Mouse (Mus musculus): Measurements from ENCODE around the gene Chchd3. TPM values are rescaled to one million over a fixed set of nuclear protein-coding genes. Genes with fewer than 3 reads are reported as not detected.
A peak's percentile ranks its signal among the peaks of the same experiment; 100 is the strongest.

Gene Chchd3
- total and polyA plus RNA-seq, 3 experiments = 158 to 235 (median 203) TPM

GRCm38 (mm10) chr6:33004607-33005006 lies 55.5 kb downstream of the Chchd3 start:
- no peak for DNase-seq

DNA sequence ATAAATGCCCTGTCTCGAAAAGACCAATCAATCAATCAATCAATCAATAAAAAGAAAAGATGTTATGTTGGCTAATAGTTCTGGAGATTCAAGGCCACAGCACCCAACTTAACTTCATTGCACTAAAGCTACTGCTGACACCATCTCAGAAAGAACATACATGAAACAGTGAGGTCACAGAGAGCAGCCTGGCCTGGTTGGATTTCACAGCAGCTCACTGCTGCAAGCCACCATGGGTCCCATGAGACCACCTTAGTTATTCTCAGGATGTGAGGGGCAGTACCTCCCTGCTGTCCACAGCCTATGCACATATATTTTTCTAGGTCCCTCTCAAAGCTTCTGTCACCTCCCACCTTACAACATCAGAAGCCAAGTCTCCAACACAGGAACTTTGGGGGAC lies 57.1 kb downstream of the Chchd3 start:
- DNase-seq = no peak

DNA sequence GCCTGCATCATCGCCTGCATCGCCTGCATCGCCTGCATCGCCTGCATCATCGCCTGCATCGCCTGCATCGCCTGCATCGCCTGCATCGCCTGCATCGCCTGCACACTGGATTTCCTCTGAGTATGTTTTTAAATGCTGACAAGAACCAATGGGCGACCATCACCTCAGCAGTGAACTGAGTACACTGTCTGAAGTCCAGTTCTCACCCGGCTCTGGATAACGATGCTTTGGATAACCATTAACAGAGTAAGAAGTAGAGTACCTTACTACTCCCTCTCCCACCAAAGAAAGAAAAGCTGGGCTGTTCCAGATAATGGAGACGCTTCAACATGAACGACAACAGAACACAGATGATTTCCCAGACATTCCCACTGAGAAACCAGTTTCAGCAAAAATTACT lies 58.8 kb downstream of the Chchd3 start:
- DNase-seq = no peak

DNA sequence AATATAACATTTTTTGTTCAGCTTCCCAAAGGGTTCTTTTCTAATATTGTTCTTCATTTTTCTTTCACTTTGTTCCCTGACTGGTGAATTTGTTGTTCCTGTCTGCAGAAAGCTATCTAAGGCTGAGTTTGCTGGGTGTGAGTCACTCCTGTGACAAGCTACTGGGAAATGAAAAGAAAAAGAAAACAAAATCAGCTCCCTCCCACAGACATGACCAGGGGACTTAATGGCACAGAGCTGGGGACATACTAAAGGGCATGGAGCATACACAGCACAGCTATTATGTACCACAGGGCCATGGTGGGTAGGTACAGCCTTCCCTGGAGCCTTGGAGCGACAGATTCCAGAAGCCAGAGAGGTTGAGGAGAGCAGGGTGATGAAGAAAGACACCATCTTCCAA lies 63.5 kb downstream of the Chchd3 start:
- DNase-seq = peak; percentile 42

- no peak for DNase-seq
Measured at GRCm38 (mm10) chr6:32993847-32994246, 66.2 kb downstream of the Chchd3 start.

DNA sequence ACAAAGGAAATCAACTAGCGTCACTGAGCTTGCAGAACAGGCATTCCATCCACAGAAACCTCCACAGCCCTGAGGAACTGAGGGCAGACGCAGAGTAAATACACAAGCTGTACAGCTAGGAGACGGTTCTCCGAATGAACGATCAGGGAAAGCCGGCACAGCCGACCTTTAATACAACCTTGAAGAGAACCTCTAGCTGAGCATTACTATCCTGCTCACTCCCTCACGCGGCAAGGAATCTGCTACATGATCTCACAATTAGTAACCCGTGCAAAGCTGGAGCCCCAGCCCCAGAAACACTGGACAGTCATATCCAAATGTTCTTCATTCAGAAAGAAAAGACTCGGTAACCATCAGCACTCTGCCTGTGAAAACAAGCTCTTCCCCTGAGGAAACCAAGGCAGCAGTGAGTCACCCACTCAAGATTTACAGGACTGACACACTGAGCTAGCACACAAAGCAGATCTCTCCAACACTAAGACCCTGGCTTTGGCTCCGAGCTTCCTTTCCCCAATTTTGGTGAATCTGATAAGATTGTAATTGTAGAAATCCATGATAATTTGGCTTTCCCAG lies 69.9 kb downstream of the Chchd3 start:
- peak; percentile 55 for DNase-seq

GRCm38 (mm10) chr6:32988561-32988960 lies 71.5 kb downstream of the Chchd3 start:
- no peak for DNase-seq

GRCm38 (mm10) chr6:32983876-32984275 lies 76.2 kb downstream of the Chchd3 start:
- DNase-seq = no peak

- DNase-seq = no peak
Measured at GRCm38 (mm10) chr6:32981253-32981652, 78.8 kb downstream of the Chchd3 start.

DNA sequence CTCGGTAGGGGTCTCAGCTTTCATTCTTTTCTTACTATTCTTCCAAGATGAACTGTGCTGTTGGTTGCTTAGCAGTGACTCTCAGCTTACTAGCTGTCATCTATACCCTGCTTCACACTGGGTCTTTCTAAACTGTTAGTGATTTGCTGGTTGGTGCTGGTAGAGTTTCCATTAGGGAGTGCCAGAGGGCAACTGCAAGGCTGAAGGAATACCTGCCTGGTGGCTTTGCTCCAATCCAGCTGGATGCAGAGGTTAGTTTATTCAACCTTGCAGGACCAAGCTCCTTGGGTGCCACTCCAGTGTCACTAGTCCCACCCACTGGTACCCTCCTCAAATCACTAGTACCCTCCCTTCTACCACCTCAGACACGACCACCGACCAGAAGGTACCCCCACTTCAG lies 81.2 kb downstream of the Chchd3 start:
- DNase-seq = no peak

- DNase-seq = no peak
Measured at GRCm38 (mm10) chr6:32971926-32972325, 88.1 kb downstream of the Chchd3 start.

GRCm38 (mm10) chr6:32968971-32969370 lies 91.1 kb downstream of the Chchd3 start:
- no peak for DNase-seq

- no peak for DNase-seq
Measured at GRCm38 (mm10) chr6:32962048-32962447, 98.0 kb downstream of the Chchd3 start.

GRCm38 (mm10) chr6:32961477-32961876 lies 98.6 kb downstream of the Chchd3 start:
- no peak for DNase-seq

GRCm38 (mm10) chr6:32959816-32960550 lies 100.1 kb downstream of the Chchd3 start:
- DNase-seq = no peak

DNA sequence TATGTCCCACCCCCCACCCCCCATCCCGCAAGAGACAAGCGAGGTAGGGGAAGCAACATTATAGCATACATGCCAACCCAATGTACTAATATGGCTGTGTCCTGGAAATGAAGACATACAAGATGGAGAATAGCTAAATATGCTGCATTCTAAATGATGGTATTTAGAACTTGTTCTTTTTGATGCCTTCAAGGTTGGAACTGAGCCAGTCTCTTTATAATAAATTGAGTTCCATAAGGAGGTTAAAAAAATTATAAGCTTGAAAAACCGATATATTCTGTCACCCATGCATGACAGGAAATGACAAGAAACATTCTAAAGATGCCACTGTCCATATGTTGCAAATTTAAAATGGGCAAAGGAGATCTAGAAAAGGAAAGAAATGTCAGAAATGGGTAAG lies 104.6 kb downstream of the Chchd3 start:
- no peak for DNase-seq

DNA sequence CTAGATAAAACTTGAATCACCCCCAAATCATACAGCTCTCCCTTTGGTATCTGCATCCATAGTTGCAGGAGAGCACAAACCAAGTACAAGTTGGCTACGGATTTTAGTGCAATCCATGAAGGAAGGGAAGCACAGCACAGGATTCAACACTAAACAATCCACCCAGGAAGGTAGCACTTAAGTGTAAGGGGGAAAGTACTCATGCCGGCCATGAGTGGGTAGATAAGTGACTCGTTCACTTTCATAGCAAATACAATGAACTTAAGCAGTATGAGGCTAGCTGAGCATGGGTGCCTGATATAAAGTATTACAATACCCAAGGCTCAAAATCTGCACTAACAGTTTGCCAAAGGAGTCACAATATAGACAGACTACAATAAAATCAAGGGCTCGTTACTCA lies 109.1 kb downstream of the Chchd3 start:
- DNase-seq = no peak

- DNase-seq = no peak
Measured at GRCm38 (mm10) chr6:32949702-32950101, 110.4 kb downstream of the Chchd3 start.

DNA sequence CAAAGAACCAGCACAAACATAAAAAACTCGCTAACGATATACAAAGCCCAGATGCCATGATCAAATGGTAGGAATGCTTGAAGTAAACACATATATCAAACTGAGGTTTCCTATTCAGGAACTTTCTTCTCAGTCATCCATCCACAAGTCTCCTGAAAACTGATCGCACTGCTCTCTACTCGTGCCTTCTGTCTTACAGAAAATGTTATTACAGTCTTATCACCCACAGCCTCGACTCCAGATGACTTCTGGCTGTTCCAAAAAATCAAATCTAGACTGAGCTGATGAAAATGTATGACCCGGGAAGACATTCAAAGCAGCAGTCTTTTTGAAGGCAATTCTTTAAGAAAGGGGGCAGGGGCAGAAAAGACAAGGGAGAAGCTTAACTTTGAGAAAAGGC lies 112.8 kb downstream of the Chchd3 start:
- DNase-seq = no peak

DNA sequence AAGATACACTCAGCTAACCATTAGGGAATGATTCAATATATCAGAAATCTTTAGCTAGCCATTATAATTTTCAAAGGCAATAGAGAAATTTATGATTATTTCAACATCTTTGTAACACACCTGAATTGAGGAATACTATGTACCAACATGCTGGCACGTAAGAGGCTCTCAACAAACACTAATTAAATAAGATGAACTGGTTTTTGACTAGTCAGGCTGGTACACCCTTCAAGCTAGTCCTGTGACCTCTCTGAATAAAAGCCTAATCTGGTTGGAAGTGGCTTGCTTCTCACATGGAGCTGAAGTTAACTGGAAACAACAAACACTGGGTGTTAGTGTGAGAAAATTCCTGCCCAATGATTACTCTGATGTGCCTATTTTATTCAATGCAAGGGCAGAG lies 115.1 kb downstream of the Chchd3 start:
- DNase-seq = no peak

DNA sequence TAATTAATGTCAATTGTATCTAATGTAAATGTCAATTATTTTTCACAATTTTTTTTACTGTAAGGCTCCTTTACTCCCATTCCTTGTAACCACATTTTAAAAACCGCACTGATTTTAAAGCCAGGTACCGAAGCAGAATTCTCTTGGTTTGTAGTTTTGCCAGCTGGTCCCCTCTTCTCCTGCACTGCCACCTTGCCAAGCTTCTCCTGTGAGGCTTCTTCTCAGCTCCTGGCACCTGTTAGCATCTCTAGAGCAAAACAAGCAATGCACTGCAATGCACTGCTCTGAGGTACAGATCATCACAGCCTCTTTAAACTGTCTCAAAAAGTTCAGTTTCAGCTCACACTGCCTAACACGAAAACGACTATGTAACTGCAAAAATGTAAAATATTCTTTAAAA lies 116.4 kb downstream of the Chchd3 start:
- no peak for DNase-seq

GRCm38 (mm10) chr6:32940299-32940698 lies 119.8 kb downstream of the Chchd3 start:
- DNase-seq = no peak

GRCm38 (mm10) chr6:32937643-32938042 lies 122.4 kb downstream of the Chchd3 start:
- no peak for DNase-seq

DNA sequence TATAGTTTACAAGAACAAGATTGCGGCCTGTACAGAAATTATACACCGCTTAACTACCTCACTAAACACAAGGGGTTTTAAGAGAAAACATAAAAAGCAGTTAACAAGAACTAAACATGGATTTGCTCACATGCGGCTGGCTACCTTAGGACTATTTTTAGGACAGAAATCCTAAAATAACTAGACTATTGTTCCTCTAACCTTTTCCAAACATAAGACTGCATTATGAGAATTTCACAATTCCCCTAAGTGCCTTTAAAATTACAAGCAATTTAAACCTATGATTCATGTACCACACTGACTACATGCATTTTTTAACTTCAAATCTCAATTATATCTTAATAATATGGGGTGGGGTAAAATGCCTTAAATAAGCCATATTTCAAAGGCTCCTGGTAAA lies 123.3 kb downstream of the Chchd3 start:
- no peak for DNase-seq

Data from adrenal gland, adult 2 months (tissue).